Mouse (Mus musculus) cortical plate, adult 2 months (tissue): ENCODE data around the gene Sipa1l2.

Experiments used
- CTCF ChIP-seq: fragments of 200-500 bp; IDR thresholded peaks from 2 replicates; pipeline ENCODE4 v1.5.1; 2011; ENCODE audit warnings: mild to moderate bottlenecking, control low read depth, low read length; ENCODE audit not compliant: insufficient read depth; ENCODE audit errors: extremely low read depth
- POLR2A ChIP-seq: fragments of 200-500 bp; IDR thresholded peaks from 2 replicates; pipeline ENCODE4 v1.6.1; 2011; ENCODE audit warnings: mild to moderate bottlenecking, low read length, control low read depth; ENCODE audit not compliant: insufficient read depth; ENCODE audit errors: extremely low read depth

DNA sequence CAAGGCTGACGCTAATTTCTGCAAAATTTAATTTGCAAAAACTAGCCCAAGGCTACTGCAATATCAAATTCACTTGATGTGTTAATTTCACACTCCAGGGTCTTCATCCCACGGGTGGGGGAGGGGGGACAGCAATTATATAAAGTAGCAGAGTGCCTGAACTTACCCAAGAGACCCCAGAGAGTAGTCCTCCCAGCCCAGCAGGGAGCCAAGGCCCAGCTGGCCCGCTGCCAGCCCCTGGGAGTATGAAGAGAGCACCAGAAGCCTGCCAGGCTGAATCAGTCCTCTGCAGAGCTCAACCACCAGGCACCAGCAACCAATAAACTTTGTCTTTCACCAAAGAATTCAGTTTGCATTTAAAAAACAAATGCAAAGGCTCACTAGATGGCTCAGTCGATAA, 59.8 kb downstream of the Sipa1l2 start:
- no peak for TF ChIP-seq CTCF
- TF ChIP-seq POLR2A = no peak
